Mouse (Mus musculus) kidney, adult 8-10 months (tissue): ENCODE measurements around the gene Nit1.

ENCODE experiments used
- DNase-seq, 2 experiments: peaks; one replicate each; pipeline ENCODE4 v3.0.0; 2022

The Nit1 gene

DNA sequence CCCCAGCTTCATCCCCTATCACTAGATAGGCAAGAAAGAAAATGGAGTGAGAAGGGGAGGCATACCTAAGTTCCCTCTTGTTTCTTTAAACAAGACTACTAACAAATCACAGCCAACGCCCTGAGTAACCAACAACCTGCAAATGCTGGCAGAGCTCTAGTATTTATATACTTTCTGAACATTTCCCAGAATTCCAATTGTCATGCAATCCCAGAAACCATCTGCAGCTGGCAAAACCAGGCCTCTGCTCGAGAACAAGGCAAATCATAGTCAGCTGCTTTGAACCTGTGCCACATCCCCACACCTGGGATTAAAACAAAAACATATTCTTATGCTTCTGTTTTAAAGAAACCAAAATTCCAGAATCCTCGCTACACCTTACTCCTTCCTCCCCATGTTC, 52.1 kb downstream of the Nit1 start:
- no peak for DNase-seq

DNA sequence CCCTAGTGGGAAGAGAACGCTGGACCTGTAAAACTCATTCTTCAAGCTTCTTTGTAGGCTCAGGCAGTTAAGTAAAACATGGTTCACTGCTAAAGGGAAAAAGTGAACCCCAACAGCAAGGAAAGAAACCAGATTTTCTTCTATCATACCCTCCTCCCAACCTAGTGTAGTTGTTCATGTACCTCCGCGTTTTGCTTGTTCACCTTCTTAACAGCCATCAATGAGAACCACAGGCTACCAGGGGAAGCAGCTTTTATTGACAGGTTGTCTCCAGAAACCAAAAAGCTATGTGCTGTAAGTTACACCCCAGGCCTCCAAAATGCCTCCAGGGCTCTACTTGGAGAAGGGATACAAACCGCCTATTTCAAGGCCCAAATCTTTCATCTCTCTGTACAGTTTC, 57.1 kb downstream of the Nit1 start:
- DNase-seq: no peak
